Mouse (Mus musculus) adrenal gland, adult 2 months (tissue): Measurements from ENCODE around the gene St3gal3. TPM values are rescaled to one million over a fixed set of nuclear protein-coding genes. Genes with fewer than 3 reads are reported as not detected.

Experiments
- DNase-seq: peaks from one replicate; pipeline ENCODE4 v3.0.0; 2021
- polyA plus RNA-seq: library from polyadenylated mRNA; depleted of rRNA; stranded (reverse); fragments of >200 nt; gene quantifications from 2 replicates; pipeline ENCODE4 v1.2.3, GENCODE M21; 2012
- total RNA-seq, 2 experiments: library from RNA; stranded (reverse); gene quantifications; 2 replicates each; pipeline ENCODE4 v1.2.3; 2021

The St3gal3 gene
- total and polyA plus RNA-seq, 3 experiments: 36.7 to 56.7 (median 45.8) TPM

DNA sequence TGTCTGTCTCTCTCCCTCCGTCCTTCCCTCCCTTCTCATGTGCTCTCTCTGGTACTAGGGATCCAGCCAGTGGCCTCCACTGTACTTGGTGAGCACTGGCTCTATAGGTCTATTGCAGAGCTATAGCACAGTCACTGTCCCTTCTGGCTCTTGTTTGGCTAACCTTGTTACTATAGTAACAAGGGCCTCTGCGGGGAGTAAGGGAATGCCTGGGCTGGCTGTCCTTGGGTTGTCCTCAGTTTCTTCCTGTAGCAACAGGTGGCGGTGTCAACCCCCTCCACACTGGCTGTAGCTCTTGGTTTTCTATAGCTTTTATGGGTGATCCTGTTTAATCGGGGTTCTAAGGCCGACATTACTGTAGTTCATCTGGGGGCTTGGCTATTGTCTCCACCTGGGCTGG is 115.5 kb downstream of the St3gal3 start:
- DNase-seq: no peak

DNA sequence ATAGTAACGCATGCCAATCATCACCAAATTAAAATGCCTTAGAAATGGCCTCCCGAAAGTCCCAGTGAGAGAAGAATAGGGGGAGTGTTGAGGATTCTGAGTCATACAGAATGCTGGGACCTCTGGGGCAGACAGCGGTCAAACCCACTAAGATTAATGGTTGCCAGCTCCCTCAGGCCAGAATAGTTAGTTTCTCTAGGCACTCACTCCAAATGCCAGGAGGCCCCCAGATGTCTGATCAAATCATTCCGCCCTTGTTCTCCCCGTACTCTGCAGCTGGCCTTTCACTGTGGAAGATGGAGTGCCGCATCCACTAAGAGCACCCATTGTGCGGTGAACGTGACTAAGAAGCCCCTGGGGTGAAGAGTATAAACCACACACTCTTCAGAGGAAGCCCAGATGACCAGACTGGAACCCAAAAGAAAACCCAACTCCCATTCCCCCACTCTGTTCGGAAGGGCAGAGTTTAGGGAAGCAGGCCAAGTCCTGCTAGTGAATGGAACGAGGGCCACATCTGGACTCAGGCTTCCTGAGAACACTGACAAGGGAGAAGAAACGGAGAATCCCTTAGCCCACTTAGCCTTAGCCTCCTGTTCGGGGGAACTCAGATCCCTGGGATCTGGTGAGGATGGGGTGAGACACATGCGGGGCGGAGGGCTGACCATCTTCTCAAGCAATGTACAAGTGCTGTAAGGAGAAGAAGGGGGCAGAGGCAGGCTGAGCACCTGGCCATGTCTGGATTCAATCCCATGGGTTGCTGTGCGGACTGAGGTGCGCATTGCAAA is 117.5 kb downstream of the St3gal3 start:
- DNase-seq: no peak

DNA sequence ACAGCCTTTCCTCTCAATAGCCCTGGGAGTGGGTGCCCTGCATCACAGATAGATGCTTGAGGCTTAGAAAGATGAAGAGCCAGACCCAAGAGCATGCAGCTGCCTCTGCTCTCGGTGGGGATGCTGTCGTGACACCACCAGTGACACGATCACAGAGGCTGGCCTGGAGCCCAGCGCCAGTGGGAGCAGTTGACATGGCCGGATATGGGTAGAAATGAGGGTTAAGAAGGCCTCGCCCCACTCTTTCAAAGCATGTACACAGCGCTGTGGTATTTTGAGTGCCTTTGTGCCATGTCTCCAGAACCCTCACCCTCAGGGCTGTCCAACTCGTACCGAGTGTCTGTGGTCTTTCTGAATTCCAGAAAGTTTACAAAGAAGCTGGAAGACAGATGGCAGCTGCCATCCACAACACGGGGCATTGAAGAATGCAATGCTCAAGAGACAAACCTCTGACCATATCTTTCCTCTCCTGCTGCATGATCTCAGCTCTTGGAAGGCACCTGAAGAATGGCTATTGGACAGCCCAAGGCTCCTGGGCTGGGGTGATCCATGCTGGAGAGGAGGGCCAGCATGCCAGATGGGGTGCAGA is 118.3 kb downstream of the St3gal3 start:
- no peak for DNase-seq

DNA sequence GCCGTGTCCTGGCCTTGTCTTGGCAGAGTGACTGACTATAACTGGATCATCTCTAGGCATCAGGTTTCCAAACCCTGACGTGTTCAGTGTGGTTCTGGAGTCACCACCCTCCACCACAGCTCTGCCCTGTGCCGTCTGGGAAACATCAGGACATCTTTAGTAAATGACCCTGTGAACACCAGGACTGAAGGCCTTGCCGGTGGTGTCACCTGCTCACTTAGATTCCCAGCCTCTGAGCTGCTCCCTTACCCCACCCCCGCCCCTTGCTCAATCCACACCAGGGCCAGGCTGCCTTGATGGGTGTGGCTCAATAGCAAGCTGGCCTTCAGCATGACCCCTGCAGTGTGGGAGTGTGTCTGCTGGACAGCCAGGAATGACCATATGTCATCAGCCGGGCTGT is 119.1 kb downstream of the St3gal3 start:
- peak; percentile 74 for DNase-seq

DNA sequence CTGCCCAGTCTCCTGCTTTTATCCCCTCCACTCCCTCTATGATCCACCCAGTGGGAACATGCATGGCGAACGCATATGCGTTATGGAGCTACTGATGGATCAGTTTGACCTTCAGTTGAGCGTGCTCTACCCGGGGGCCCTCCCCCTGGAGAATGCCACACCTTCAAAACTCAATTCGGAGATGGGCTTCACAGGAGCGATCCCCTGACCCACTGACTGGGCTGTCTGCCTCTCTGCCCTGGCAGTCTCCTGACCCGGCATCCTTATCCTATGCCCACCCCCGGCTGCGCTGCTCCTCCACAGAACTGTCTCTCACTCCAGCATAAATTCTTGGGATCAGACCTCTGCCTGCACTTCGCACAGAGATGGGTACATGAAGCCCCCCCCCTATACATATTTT is 119.6 kb downstream of the St3gal3 start:
- no peak for DNase-seq

DNA sequence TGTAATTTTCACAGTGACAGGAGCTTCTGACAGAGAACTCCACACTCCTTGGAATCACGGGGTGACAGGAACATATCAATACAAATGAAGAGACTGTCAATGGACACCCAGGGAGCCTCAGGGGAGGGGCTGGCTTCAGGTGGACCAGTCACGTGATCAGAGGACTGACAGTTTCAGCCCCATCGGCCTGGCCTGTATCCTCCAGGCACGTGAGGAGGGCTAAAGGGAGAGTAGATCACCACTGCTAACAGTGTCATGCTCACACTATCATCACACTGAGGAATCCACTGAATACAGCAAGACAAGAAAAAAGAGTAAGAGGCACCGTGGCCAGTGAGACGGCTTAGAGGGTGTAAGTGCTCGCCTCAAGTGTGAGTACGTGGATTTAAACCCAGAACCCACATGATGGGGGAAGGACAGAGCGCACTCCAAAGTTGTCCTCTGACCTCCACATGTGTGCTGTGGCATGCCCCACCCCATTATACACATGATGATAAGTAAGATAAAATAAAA is 124.0 kb downstream of the St3gal3 start:
- DNase-seq: no peak

DNA sequence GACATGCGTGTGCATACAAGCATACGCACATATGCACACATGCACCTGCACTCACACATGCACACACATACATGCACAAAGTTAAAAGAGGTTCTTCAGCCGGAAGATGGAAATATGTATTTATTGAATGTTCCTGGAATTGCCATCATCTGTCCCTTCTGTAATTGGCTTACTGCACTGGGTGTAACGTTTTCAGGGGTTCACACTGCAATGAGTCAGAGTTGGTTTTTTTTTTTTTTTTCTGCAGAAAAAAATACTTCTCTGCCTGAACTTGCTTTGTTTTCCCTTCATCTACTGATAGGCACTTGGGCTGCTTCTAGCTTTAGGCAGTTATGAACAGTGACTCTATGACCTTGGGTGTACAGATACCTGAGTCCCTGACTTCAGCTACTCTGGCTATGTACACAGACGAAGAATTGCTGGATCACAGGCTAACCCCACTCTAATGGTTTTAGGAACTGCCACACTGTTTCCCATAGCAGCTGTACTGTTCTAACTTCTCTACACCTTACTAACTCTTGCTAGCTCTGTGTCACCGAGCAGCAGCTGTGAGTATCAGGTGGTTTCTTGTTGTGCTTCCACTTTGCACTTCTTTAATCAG is 126.2 kb downstream of the St3gal3 start:
- no peak for DNase-seq

DNA sequence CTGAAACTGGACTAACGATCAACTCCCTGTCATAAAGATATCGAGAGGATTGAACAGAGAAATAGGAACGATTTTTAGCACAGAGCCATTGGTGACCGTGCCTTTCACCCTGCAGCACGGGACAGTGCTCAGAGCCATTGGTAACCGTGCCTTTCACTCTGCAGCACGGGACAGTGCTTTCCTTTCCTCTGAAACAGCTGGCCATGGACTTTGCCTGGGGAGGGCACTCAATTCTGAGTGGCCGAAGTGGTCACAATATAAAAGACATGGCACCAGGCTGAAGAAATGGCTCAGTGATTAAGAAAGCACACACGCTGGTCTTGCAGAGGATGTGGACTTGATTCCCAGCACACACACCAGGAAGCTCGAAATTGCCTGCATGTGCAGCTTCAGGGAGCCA is 133.4 kb downstream of the St3gal3 start:
- no peak for DNase-seq

DNA sequence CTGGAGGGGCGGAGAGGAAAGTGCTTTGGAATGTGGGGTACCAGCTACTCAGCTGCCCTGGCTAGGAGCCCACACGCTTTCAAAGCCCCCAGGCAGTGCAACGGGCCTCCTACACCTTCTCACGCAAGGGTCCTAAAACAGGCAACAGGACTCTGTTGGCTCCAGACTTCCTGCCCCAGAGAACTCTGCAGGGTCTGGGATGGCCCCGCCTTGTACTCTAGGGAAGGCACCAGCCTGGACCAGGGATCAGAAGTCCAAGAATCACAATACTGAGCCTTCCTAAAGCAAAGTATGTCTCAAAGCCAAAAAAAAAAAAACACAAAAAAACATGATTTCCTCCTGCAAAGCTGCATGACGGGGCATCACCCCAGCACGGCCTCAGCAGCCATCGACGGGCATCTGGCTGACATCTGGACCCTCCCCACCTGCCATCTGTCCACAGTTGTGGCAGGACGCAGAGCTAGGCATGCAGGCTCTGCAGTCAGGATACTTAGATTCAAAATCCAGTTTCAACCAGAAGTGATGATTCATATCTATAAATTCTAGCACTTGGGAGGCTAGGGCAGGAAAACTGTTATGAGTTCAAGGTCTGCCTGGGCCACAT is 134.0 kb downstream of the St3gal3 start:
- no peak for DNase-seq

DNA sequence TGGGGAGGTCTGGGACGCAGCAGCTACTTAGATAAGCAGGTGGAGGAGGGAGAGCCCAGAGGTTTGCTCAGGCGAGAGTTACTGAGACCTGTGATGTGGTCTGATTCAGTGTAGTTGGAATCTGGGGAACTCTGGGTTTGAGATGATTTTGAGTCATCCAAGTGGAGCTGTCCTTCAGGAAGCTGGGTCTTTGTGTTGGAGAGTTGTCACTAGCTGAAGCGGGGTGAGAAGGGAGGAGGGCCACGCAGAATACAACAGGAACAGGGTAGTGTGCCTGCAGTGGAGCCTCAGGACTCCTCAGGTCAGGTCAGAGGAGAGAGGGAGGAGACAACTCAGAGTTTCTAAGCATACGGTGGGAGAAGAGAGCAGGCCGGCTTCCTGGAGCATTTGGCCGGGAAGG is 134.8 kb downstream of the St3gal3 start:
- peak; percentile 61 for DNase-seq

DNA sequence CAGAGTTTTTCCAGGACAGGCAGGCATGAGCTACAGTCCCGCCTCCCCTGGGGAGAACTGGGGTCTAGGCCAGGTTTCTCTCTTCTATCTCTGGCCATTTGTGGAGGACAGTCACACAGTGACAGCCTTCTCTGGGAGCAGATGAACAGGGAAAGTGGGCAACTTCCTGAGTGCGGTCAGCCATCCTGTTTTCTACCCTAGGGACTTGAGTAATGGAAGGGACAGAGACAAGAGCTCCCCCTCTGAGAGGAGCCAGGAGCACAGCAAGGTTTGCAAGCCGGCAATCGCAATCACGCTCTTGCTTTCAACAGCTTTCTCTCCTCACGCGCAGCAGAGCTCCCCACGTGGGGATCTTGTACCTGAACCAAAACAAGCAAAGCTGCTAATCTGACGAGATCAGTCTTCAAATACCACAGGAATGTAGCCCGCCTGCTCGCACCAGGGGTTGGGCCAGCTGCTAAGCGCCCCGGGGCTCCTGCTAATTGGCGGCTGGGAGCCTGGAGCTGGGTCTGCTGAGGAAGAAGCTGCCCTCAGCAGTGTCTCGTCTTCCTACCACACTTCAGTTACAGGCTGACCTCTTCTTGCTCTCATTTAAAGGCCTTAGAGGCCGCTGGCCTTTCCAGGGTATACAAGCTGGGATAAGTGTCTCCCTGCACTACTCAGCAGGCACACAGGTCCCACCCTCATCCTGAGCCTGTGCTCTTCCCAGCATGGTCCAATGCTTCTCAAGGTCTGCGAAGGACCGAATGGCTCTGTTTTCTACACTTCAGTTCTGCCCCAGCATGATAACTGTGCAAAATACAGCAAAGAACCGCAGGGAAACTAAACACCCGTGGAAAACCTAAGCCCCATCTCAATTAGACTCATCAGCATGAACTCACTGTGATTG is 137.1 kb downstream of the St3gal3 start:
- DNase-seq: no peak

DNA sequence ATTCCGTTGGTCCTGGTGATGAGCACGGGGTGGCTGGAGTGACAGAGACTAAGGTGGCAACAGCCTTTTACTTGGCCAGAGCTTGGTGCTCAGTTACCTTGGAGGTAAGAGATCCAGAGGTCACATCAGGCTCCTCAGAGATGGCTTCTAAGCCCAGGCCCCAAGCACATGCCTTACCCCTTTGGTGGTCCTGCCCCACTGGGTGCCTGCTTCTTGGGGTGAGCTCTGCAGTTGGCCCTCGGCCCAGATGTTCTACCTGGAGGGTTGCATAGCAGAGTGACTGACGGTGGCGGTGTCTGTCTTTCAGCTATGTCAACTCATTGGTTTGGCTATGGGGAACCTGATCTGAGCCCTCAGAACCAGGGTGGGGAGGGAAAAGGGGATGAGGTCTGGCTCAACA is 138.0 kb downstream of the St3gal3 start:
- DNase-seq: no peak

DNA sequence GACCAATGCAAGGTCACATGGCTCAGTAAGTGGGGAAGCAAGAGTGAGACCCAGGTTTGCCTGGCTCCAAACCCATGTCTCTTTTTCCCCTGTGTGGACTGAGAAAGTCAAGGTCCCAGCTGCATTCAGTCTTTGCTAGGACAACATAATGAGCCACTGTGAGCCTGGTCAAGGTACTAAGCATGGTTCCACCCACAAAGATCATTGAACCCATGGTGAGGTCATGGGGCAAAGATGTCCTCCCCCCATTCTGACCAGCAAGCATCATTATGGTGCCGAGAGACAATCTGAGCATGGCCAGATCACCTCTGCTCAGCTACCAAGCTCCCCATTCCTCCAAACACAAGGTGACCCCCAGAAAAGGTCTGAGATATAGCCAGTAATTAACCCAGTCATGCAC is 139.3 kb downstream of the St3gal3 start:
- DNase-seq: no peak

DNA sequence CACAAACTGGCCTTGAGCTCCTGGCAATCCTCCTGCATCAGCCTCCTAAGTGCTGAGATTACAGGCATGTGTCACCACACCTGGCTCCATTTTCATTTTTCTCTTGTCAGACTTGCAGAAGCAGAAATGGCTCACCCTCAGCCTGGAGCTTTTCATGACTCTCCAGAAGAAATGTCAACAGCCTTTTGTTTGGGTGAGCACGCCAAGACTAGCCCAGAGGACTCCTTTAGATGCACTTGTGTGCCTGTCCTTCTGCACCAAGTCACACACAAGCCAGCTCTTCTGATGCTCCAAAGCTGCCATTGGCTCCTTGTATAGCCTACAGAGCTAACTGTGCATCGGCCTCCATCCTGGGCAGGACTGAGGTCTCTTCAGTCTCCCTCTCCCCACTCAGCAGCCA is 141.3 kb downstream of the St3gal3 start:
- no peak for DNase-seq

DNA sequence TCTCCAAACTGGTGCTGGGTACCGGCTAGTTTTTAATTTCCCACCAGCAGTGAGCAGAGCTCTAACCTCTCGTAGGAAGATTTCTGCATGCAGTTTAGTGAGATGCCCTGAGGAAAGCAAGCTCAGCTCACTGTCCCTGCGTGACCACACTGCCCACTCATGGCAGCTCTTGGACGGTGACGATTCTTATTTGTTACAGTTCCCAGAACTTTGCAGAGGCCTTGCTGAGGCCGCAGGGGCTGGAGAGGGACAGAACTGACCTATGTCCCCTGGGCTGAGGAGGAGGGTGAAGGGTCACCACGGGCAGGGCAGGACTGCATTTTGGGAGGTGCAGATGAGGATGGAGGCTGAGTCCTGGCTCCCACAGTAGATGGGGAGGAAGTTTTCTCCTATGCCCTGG is 141.8 kb downstream of the St3gal3 start:
- DNase-seq: no peak

DNA sequence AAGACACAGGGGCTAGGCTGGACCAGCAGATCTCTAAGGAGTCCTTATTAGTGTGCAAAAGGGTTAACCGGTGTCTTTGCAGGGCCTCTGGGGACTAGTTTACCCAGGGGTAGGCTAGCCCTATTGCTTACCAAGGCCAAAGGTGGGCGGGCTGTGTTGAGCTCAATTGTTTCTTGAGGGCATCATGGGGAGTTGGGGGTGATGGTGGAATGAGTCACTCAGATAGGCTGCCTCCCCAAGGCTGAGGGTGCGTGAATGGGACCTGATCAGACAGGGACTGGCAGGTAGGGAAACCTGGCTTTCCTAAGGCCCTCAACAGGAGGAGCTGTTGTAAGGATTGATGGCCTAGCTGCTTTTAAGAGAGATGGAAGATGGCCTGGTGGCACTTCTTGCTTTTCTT is 142.7 kb downstream of the St3gal3 start:
- no peak for DNase-seq

DNA sequence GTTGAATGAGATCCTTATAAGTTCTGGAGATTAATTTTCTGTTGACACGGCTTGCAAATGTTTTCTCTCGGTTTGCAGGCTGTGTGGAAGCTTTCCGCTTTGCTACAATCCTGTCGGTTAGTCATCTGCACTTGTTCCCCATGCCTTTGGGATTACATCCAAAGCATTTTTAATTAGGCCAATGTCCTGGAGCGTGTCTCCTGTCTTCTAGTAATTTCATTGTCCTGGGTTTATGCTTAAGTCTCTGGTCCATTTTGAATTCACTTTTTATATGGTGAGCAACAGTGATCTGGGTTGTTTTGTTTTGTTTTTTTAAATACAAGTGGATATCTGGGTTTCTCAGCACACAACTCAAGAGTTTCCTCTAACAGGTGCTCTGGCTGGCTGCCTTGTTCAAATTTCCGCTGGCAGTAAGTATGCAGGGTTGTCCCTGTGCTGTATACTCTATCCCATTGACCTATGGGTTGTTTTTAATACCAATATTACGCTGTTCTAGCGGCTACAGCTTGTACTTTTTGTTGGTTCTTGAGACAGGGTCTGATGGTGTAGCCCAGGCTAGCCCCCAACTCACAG is 143.6 kb downstream of the St3gal3 start:
- DNase-seq: no peak

DNA sequence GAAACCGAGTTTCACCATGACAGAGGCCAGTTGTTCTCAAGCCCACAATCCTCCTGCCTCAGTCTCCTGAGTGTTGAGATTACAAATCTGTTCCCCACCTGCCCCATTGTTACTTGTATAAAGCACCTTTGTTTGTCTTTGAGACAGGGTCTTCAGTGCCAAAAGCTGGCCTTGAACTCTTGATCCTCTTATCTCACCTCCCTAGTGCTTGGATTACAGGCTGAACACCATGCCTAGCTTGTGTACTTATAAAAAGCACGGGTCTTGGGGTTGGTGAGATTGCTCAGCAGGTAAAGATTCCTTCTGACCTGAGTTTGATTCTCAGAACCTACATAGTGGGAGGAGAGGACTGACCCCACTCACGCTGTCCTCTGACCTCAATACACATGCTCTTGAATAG is 144.1 kb downstream of the St3gal3 start:
- DNase-seq: no peak

DNA sequence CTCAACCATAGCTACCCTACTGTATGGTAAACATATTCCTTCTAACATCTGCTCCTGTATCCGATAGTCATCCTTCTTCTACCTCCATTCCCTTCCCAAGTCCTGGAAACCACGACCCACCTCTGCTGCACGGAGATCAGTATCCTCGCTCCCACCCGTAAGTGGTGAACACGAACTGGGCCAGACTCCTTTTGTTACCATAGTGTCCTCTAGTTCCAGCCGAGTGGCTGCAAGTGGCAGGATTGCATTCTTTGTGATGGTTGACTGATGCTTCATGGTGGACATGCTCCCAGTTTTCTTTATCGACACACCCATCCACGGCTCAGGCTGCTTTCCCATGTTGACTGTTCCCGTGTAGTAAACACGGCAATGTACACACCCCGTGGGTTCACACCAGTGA is 144.9 kb downstream of the St3gal3 start:
- DNase-seq: no peak

DNA sequence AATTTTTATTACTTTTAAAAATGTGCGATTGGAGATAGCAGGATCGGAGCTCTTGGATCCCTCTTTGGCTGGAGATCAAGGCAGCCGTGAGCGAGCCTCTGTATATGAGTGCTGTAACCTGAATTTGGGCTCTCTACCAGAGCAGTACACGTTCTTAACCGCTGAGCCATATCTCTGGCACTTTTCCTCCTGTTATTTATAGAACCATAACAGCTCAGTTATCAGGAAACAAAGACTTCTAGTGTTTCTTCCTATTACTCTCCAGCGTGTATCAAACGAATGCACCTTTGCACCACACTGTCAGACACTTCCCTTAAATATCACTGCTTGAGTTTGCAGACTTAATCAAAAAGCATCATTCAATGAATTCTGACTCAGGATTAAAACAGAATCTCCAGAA is 147.9 kb downstream of the St3gal3 start:
- DNase-seq: no peak

DNA sequence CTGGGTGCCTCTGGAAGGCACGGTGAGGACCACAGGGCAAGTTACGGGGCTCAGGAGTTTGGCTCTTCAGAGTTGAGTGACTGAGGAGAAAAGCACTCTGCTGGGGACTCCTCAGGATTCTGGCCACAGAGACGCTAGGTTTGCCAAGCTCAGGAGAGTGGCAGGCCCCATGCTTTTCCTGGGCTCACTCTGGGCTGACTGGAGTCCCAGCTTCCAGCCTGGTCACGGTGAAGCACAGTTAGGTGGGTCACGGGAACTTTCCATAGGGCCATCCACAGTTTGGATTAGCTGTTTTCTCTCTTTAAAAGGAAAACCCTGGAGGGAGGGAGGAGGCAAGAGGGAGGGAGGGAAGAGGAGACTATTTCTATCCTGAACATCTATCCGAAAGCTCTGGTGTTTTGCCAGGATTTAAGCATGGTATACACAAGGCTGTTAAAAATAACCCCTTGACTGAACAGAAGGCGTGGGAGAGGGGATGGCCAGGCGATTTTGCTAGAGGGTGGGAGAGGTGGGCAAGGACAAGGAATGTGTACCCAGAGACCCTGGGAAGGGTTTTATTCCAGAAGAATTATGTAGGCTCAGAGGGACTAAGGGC is 149.6 kb downstream of the St3gal3 start:
- no peak for DNase-seq
